Mouse (Mus musculus) adrenal gland, adult 18-20 months (tissue): Measurements from ENCODE around the gene Klrg2. TPM values are rescaled to one million over a fixed set of nuclear protein-coding genes. Genes with fewer than 3 reads are reported as not detected.
"Not testable (repeated sequence)": the region's sequence is repeated elsewhere in the genome, so short reads cannot be mapped to it uniquely, and the experiment has no call there.

Experiments used
- DNase-seq, 2 experiments: peaks; one replicate each; pipeline ENCODE4 v3.0.0; 2021 to 2022; ENCODE audit warnings: low spot score in 2 of 2
- long read RNA-seq, 2 experiments: library from polyadenylated mRNA; stranded (forward); transcript quantifications; one replicate each; pipeline ENCODE4 v2.0.0; 2021
- total RNA-seq, 2 experiments: library from RNA; stranded (reverse); gene quantifications; 1 replicate in 1 of 2; 2 replicates in 1 of 2; pipeline ENCODE4 v1.2.3; 2021

The Klrg2 gene
- total RNA-seq = 1 to 10 TPM; 3.7 to 3.8 TPM
- long read RNA-seq, experiment 1, partial matches to known transcripts = 0 of 5 reads
- long read RNA-seq, experiment 1, other reads (novel, unspliced or antisense) = 1 of 5 reads
- long read RNA-seq, experiment 2, transcript Klrg2-201 (5 exons, 2,276 nt) = major isoform, 5 of 13 reads
- long read RNA-seq, experiment 2, partial matches to known transcripts = 1 of 13 reads
- long read RNA-seq, experiment 2, other reads (novel, unspliced or antisense) = 7 of 13 reads

GRCm38 (mm10) chr6:38636852-38637618 lies at the start of gene Klrg2:
TSS of gene Klrg2 (minus strand) at chr6:38637242.
- DNase-seq = peak; percentile 60 to 61

GRCm38 (mm10) chr6:38682532-38682931 lies 45.5 kb upstream of the Klrg2 start:
- no peak for DNase-seq

GRCm38 (mm10) chr6:38677629-38678028 lies 40.6 kb upstream of the Klrg2 start:
- DNase-seq = no peak

GRCm38 (mm10) chr6:38676723-38677122 lies 39.7 kb upstream of the Klrg2 start:
- no peak for DNase-seq

- DNase-seq = no peak
These were observed 39.2 kb upstream of the Klrg2 start for GRCm38 (mm10) chr6:38676217-38676616.

- no peak for DNase-seq
These were observed 35.0 kb upstream of the Klrg2 start for GRCm38 (mm10) chr6:38672011-38672410.

GRCm38 (mm10) chr6:38671270-38671669 lies 34.2 kb upstream of the Klrg2 start:
- DNase-seq = no peak

- not testable (repeated sequence) for DNase-seq
These were observed 33.4 kb upstream of the Klrg2 start for GRCm38 (mm10) chr6:38670488-38670887.

GRCm38 (mm10) chr6:38669580-38669979 lies 32.5 kb upstream of the Klrg2 start:
- DNase-seq = no peak

- DNase-seq = peak; percentile 50 to 52
These were observed 25.9 kb upstream of the Klrg2 start, which contains the start of gene Clec2l for GRCm38 (mm10) chr6:38662714-38663615. TSS of gene Clec2l (plus strand) at chr6:38663069.

GRCm38 (mm10) chr6:38661626-38662025 lies 24.6 kb upstream of the Klrg2 start:
- no peak for DNase-seq

- peak; percentile 56 to 67 for DNase-seq
These were observed 13.4 kb upstream of the Klrg2 start for GRCm38 (mm10) chr6:38650263-38650937.

- DNase-seq = no peak
These were observed 12.5 kb upstream of the Klrg2 start for GRCm38 (mm10) chr6:38649545-38649944.

GRCm38 (mm10) chr6:38643039-38643438 lies 6.0 kb upstream of the Klrg2 start:
- no peak for DNase-seq

- DNase-seq = peak in 1 of 2 experiments; percentile 21
These were observed 5.6 kb upstream of the Klrg2 start for GRCm38 (mm10) chr6:38642593-38642992.

GRCm38 (mm10) chr6:38641645-38642044 lies 4.6 kb upstream of the Klrg2 start:
- no peak for DNase-seq

GRCm38 (mm10) chr6:38641228-38641627 lies 4.2 kb upstream of the Klrg2 start:
- no peak for DNase-seq

- DNase-seq = no peak
These were observed 3.4 kb upstream of the Klrg2 start for GRCm38 (mm10) chr6:38640401-38640800.

GRCm38 (mm10) chr6:38635941-38636851 lies 846 bp downstream of the Klrg2 start:
- DNase-seq = peak; percentile 35 to 64

GRCm38 (mm10) chr6:38634461-38634860 lies 2.6 kb downstream of the Klrg2 start:
- DNase-seq = no peak
